Mouse (Mus musculus): ENCODE data around the gene Sult1d1. TPM values are rescaled to one million over a fixed set of nuclear protein-coding genes. Genes with fewer than 3 reads are reported as not detected.

Sult1d1 gene
- not detected in 2 replicates for polyA plus RNA-seq (2012)

DNA sequence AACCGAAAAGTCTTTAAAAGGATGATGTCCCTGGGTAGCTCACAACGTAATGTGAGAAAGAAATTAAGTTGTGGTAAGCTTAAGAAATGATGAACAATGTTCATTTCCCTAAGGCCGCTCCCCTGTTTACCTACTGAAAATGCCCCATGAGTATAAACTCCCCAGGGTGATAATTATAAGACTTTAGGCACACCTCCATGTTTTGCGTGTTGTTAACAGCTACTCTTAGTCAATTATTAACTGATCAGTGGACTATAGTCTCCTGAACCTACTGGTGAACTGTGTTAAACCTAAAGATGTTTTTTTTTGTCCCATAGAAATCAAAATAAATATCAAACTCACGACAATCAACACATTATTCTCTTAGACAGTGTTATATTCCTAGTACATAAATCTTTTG, at the start of gene Sult1d1:
Sult1d1 (minus strand) TSS at position 183 of the 400 bp plus-strand sequence.

GRCm38 (mm10) chr5:87591494-87591893, 22.7 kb upstream of the Sult1d1 start, which contains the start of gene Sult1e1:
Gene Sult1e1 (minus strand): TSS chr5:87591594.

DNA sequence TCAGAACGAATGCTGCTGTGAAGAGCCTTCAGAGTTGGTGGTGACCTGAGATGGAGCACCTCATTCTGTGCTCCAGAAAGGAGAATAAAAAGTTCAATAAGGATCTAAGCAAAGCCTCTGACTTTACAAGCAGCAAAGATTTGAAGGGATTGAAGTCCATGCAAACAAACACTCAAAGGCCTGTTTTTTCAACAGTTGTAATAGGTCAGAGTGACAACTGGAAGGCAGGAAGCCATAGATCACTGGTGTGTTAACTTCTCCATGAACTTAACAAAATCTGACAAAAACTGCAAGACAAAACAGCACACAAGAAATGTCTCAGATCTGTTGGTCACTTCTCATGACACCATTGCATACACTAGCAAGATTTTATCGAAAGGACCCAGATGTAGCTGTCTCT, 30.7 kb downstream of the Sult1d1 start, which contains the start of gene Sult1b1:
Sult1b1 (minus strand) TSS at position 85 of the 400 bp plus-strand sequence.

Other genes with a start within 250 kb of the Sult1d1 start
- gene Ugt2a3, start 231.8 kb downstream of the Sult1d1 start, polyA plus RNA-seq (2012), result not detected in 2 replicates
- not detected in 2 replicates for gene Ugt2b38, start 144.8 kb downstream of the Sult1d1 start, polyA plus RNA-seq (2012)
- not detected in 2 replicates for gene Ugt2a2, start 86.8 kb downstream of the Sult1d1 start, polyA plus RNA-seq (2012)
- gene Gm43638, start 82.2 kb downstream of the Sult1d1 start, polyA plus RNA-seq (2012), result not detected in 2 replicates
- not detected in 2 replicates for gene Ugt2a1, start 78.2 kb downstream of the Sult1d1 start, polyA plus RNA-seq (2012)
- gene Sult1b1, start 30.8 kb downstream of the Sult1d1 start, polyA plus RNA-seq (2012), result not detected in 2 replicates
- not detected in 2 replicates for gene Sult1e1, start 22.6 kb upstream of the Sult1d1 start, polyA plus RNA-seq (2012)
- gene Csn1s1, start 97.2 kb upstream of the Sult1d1 start, polyA plus RNA-seq (2012), result not detected in 2 replicates
- gene Csn2, start 130.6 kb upstream of the Sult1d1 start, polyA plus RNA-seq (2012), result not detected in 2 replicates
- not detected in 2 replicates for gene Csn1s2a, start 205.5 kb upstream of the Sult1d1 start, polyA plus RNA-seq (2012)
- not detected in 2 replicates for gene Csn1s2b, start 239.1 kb upstream of the Sult1d1 start, polyA plus RNA-seq (2012)

All from megakaryocyte-erythroid progenitor cell, adult 5 weeks (primary cell).